Mouse (Mus musculus) liver, embryonic 14.5 days (tissue): ENCODE measurements around the gene Baiap2l1. TPM values are rescaled to one million over a fixed set of nuclear protein-coding genes. Genes with fewer than 3 reads are reported as not detected.

Experiments
- ATAC-seq: fragments of 200-750 bp; cut with Nextera tagmentation; 2 replicates; pipeline ENCODE4 v1.8.0; 2017; ENCODE audit warnings: moderate number of reproducible peaks, mild to moderate bottlenecking, moderate library complexity; ENCODE audit not compliant: insufficient read depth
- DNase-seq, 3 experiments: peaks; one replicate each; pipeline ENCODE4 v3.0.0-alpha.2; 2012 to 2013; ENCODE audit warnings: low read depth in 3 of 3, low spot score in 3 of 3
- H3K27ac ChIP-seq: fragments of 300-500 bp; sonication (generic); 2 replicates; pipeline ENCODE4 v1.5.1; 2014; ENCODE audit warnings: moderate library complexity, mild to moderate bottlenecking, control low read depth, inconsistent platforms
- H3K27me3 ChIP-seq: fragments of 300-500 bp; sonication (generic); 2 replicates; pipeline ENCODE4 v1.6.1; 2014; ENCODE audit warnings: mild to moderate bottlenecking, low read length, moderate library complexity; ENCODE audit not compliant: control insufficient read depth, insufficient read depth
- H3K36me3 ChIP-seq: fragments of 300-500 bp; sonication (generic); replicated peaks from 2 replicates; pipeline ENCODE4 v1.6.1; 2014; ENCODE audit warnings: low read depth; ENCODE audit not compliant: control insufficient read depth, insufficient read depth
- H3K4me1 ChIP-seq, 2 experiments: fragments of 200-500 bp in 1 of 2; fragments of 300-500 bp in 1 of 2; sonication (generic) in 1 of 2; replicated peaks; 2 replicates each; pipeline ENCODE4 v1.6.1; 2012 to 2014; ENCODE audit warnings: antibody characterized with exemption in 1 of 2, inconsistent platforms in 1 of 2, low read length in 1 of 2; ENCODE audit not compliant: control insufficient read depth in 2 of 2, insufficient read depth in 2 of 2
- H3K4me2 ChIP-seq: fragments of 300-500 bp; sonication (generic); 2 replicates; pipeline ENCODE4 v1.6.1; 2014; ENCODE audit warnings: low read depth, mild to moderate bottlenecking, control low read depth, moderate library complexity
- H3K4me3 ChIP-seq, 2 experiments: fragments of 200-500 bp in 1 of 2; fragments of 300-500 bp in 1 of 2; sonication (generic) in 1 of 2; 2 replicates each; pipeline ENCODE4 v1.5.1; 2012 to 2014; ENCODE audit warnings: low read depth in 2 of 2, low read length in 2 of 2, mild to moderate bottlenecking in 2 of 2, control low read depth in 1 of 2, inconsistent platforms in 1 of 2, moderate library complexity in 1 of 2; ENCODE audit not compliant: insufficient read depth in 1 of 2
- H3K9ac ChIP-seq: fragments of 300-500 bp; sonication (generic); replicated peaks from 2 replicates; pipeline ENCODE4 v1.6.1; 2014; ENCODE audit warnings: mild to moderate bottlenecking, control low read depth, moderate library complexity
- H3K9me3 ChIP-seq: fragments of 300-500 bp; sonication (generic); 2 replicates; pipeline ENCODE4 v1.6.1; 2016; ENCODE audit warnings: low read length, mixed read lengths; ENCODE audit not compliant: control insufficient read depth
- CTCF ChIP-seq: IDR thresholded peaks from 2 replicates; pipeline ENCODE4 v1.5.1; 2016; ENCODE audit warnings: antibody characterized with exemption, low read depth, control low read depth
- EP300 ChIP-seq: IDR thresholded peaks from 2 replicates; pipeline ENCODE4 v1.6.1; 2016; ENCODE audit warnings: antibody characterized with exemption, low read depth
- WGBS: fragments of 180-500 bp; shearing (Covaris S2); extraction: QIAGEN DNeasy Blood & Tissue Kit; methylation state at CpG from one replicate; pipeline ENCODE4 v1.1.7; 2014; ENCODE audit not compliant: insufficient replicate concordance; 5-methylcytosine and 5-hydroxymethylcytosine counted together
- polyA plus RNA-seq, 2 experiments: library from polyadenylated mRNA; depleted of rRNA in 1 of 2; stranded (reverse) in 1 of 2; unstranded in 1 of 2; fragments of >200 nt; fragmentation: Nextera tagmentation in 1 of 2; extraction: Ambion mirVana in 1 of 2; gene quantifications; 2 replicates each; pipeline versions ENCODE4 v1.2.1 to v1.2.3; 2012 to 2014

Gene Baiap2l1
- polyA plus RNA-seq, 2 experiments = 2.4 to 3.8 TPM

- peak overlapping the region; percentile 53 to 55 for H3K4me3 ChIP-seq
These were observed 996 bp downstream of the Baiap2l1 start for GRCm38 (mm10) chr5:144356776-144357455.

DNA sequence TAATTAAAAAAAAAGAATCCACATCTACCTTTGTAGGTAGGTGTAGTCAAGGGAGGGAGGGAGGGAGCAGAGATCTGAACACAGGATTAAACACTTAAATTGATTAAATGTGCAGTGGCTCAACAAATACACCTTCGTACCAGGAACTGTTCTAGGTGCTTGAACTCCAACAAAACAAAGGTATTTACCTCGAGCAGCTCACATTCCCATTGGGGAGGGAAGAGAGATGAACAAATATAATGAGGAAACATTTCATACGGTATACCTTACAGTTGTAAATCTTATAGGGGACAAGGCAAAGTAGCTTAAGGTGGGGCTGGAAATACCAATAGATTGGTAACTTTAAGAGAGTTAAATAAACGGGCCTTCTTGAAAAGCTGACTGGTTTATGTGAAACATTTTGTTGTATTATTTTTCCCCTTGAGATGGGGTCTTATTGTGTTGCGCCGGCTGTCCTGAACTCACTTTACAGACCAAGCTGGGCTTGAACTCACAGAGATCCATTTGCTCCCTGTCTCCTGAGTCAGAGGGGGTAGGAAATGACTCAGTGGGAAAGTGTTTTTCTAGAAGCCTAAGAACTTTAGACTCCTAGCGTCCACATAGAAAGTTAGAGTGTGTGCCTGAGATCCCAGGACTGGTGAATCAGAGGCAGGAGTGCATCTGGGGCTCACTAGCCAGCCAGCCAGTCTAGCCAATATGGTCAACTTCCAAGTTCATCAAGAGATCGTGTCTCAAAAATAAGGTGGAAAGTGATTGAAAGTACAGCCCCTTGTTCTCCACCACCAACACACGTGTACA, 5.5 kb downstream of the Baiap2l1 start:
- H3K27ac ChIP-seq = no peak overlapping the region

More at GRCm38 (mm10) chr5:144356776-144357455, 996 bp downstream of the Baiap2l1 start:
- 10% methylated on average over 17 of the region's 17 CpGs for WGBS
- H3K9ac ChIP-seq = 0 out of 2 replicates have a peak overlapping the region, but pooled peaks have one; percentile 20
- H3K36me3 ChIP-seq = no peaks in the 10 kb centered on the region
- H3K9me3 ChIP-seq = no peaks in the 10 kb centered on the region
- peak overlapping the region; percentile 63 for H3K4me2 ChIP-seq
- DNase-seq (no peak), ATAC-seq (no peak)
- TF ChIP-seq CTCF (no peak), EP300 (no peak)
- H3K27ac ChIP-seq = no peak overlapping the region
- H3K4me1 ChIP-seq = no peaks in the 10 kb centered on the region; a peak in 1 of 4 replicates
- H3K27me3 ChIP-seq = peaks cover 18% of the 10 kb centered on the region

GRCm38 (mm10) chr5:144351185-144351584, 6.7 kb downstream of the Baiap2l1 start:
- no peak for TF ChIP-seq CTCF
- TF ChIP-seq EP300 = no peak
- Histone ChIP-seq H3K27me3 (peaks cover 2% of the 10 kb centered on the region; the same call in 1 of the 2 replicates), H3K27ac (no peak overlapping the region), H3K9me3 (no peaks in the 10 kb centered on the region), H3K4me2 (no peak overlapping the region), H3K4me1 (no peaks in the 10 kb centered on the region), H3K4me3 (no peak overlapping the region), H3K9ac (no peak overlapping the region), H3K36me3 (no peaks in the 10 kb centered on the region)
- 33% methylated on average over 8 of the region's 8 CpGs for WGBS
- ATAC-seq (no peak), DNase-seq (no peak)

More for the DNA sequence above, 5.5 kb downstream of the Baiap2l1 start:
- Histone ChIP-seq H3K27me3 (peaks cover 10% of the 10 kb centered on the region), H3K36me3 (no peaks in the 10 kb centered on the region), H3K9ac (no peak overlapping the region), H3K4me3 (no peak overlapping the region), H3K4me2 (no peak overlapping the region), H3K9me3 (no peaks in the 10 kb centered on the region), H3K4me1 (no peaks in the 10 kb centered on the region)
- DNase-seq (no peak), ATAC-seq (no peak)
- TF ChIP-seq CTCF = no peak
- no peak for TF ChIP-seq EP300
- 63% methylated on average over 9 of the region's 9 CpGs for WGBS

GRCm38 (mm10) chr5:144344592-144344991, 13.3 kb downstream of the Baiap2l1 start:
- H3K4me1 ChIP-seq = peaks cover 0 to 2% of the 10 kb centered on the region in 2 experiments; a peak in 2 of 4 replicates
- WGBS = 34% methylated on average over 6 of the region's 6 CpGs
- H3K9me3 ChIP-seq = no peaks in the 10 kb centered on the region
- no peak for DNase-seq
- no peak for ATAC-seq
- TF ChIP-seq CTCF = no peak
- TF ChIP-seq EP300 = no peak
- H3K9ac ChIP-seq = no peak overlapping the region
- no peak overlapping the region for H3K4me2 ChIP-seq
- no peaks in the 10 kb centered on the region for H3K27me3 ChIP-seq
- no peak overlapping the region for H3K27ac ChIP-seq
- H3K36me3 ChIP-seq = no peaks in the 10 kb centered on the region
- no peak overlapping the region for H3K4me3 ChIP-seq

DNA sequence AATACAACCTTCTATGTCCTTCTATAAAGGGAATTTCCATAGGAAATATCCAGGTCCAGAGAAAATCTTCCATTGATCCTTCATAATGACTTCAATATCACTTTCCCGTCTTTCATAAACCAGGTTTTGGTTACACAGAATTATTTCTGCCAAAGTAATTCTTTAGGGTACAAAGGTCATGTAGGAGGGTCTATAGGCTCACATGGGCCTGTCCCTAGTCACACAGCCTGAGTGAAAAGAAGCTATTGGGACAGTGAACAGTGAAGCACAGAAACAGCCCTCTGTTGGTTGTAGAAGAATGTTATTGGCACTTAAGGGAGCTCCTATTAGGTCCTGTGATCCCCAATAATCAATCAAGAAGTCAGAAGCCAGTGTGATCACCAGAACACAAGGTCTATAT, 16.8 kb downstream of the Baiap2l1 start:
- H3K4me1 ChIP-seq = peaks cover 0 to 2% of the 10 kb centered on the region in 2 experiments; a peak in 2 of 4 replicates
- no peak overlapping the region for H3K4me3 ChIP-seq
- 51% methylated on average over 1 of the region's 1 CpGs for WGBS
- no peak overlapping the region for H3K9ac ChIP-seq
- no peaks in the 10 kb centered on the region for H3K36me3 ChIP-seq
- no peak overlapping the region for H3K27ac ChIP-seq
- H3K4me2 ChIP-seq = no peak overlapping the region
- H3K9me3 ChIP-seq = no peaks in the 10 kb centered on the region
- TF ChIP-seq EP300 (no peak), CTCF (no peak)
- ATAC-seq = no peak
- H3K27me3 ChIP-seq = no peaks in the 10 kb centered on the region
- no peak for DNase-seq
